Mouse (Mus musculus) MEL (cell line): ENCODE data around the gene Fank1. TPM values are rescaled to one million over a fixed set of nuclear protein-coding genes. Genes with fewer than 3 reads are reported as not detected.

ENCODE experiments used
- DNase-seq: peaks from one replicate; pipeline ENCODE4 v3.0.0; 2011; ENCODE audit warnings: low read depth, low spot score
- H3K27ac ChIP-seq: 2 replicates; pipeline ENCODE4 v1.5.1; 2012; ENCODE audit warnings: low read depth, mild to moderate bottlenecking, control low read depth, low read length, moderate library complexity; ENCODE audit not compliant: control insufficient read depth
- H3K27me3 ChIP-seq, 2 experiments: fragments of 150-350 bp in 1 of 2; sonication (generic) in 1 of 2; 2 replicates each; pipeline ENCODE4 v1.6.1; 2012; ENCODE audit warnings: low read length in 2 of 2, mild to moderate bottlenecking in 2 of 2, improper control_type of control experiment in 1 of 2, moderate library complexity in 1 of 2; ENCODE audit not compliant: insufficient read depth in 2 of 2, control insufficient read depth in 1 of 2
- H3K36me3 ChIP-seq, 2 experiments: 2 replicates each; pipeline ENCODE4 v1.6.1; 2012 to 2014; ENCODE audit warnings: low read length in 2 of 2, improper control_type of control experiment in 1 of 2, inconsistent platforms in 1 of 2, mild to moderate bottlenecking in 1 of 2; ENCODE audit not compliant: insufficient read depth in 2 of 2, control insufficient read depth in 1 of 2
- H3K4me1 ChIP-seq, 2 experiments: fragments of 150-350 bp in 1 of 2; sonication (generic) in 1 of 2; 2 replicates each; pipeline ENCODE4 v1.6.1; 2012; ENCODE audit warnings: low read length in 2 of 2, improper control_type of control experiment in 1 of 2, mild to moderate bottlenecking in 1 of 2; ENCODE audit not compliant: insufficient read depth in 2 of 2, control insufficient read depth in 1 of 2
- H3K4me3 ChIP-seq, 2 experiments: fragments of 150-350 bp in 1 of 2; sonication (generic) in 1 of 2; 2 replicates each; pipeline ENCODE4 v1.5.1; 2012; ENCODE audit warnings: low read depth in 2 of 2, low read length in 2 of 2, mild to moderate bottlenecking in 2 of 2, moderate library complexity in 2 of 2, control low read depth in 1 of 2, improper control_type of control experiment in 1 of 2; ENCODE audit not compliant: control insufficient read depth in 1 of 2, insufficient read depth in 1 of 2
- H3K79me2 ChIP-seq: 2 replicates; pipeline ENCODE4 v1.6.1; 2012; ENCODE audit warnings: mild to moderate bottlenecking, low read length, moderate library complexity; ENCODE audit not compliant: control insufficient read depth, poor library complexity, insufficient read depth
- H3K9ac ChIP-seq: 2 replicates; pipeline ENCODE4 v1.6.1; 2012; ENCODE audit warnings: low read depth, mild to moderate bottlenecking, control low read depth, low read length, moderate library complexity; ENCODE audit not compliant: control insufficient read depth, poor library complexity, severe bottlenecking
- H3K9me3 ChIP-seq: fragments of 150-350 bp; sonication (generic); replicated peaks from 2 replicates; pipeline ENCODE4 v1.6.1; 2012; ENCODE audit warnings: mild to moderate bottlenecking, low read length, improper control_type of control experiment, moderate library complexity; ENCODE audit not compliant: insufficient read depth
- BHLHE40 ChIP-seq: IDR thresholded peaks from 2 replicates; pipeline ENCODE4 v1.6.1; 2012; ENCODE audit warnings: low read depth, mild to moderate bottlenecking, inconsistent platforms, low read length, improper control_type of control experiment, borderline replicate concordance
- CHD1 ChIP-seq: IDR thresholded peaks from 2 replicates; pipeline ENCODE4 v1.6.1; 2012; ENCODE audit warnings: low read depth, mild to moderate bottlenecking, inconsistent platforms, low read length, improper control_type of control experiment
- CHD2 ChIP-seq: IDR thresholded peaks from 2 replicates; pipeline ENCODE4 v1.6.1; 2011; ENCODE audit warnings: low read length, improper control_type of control experiment
- E2F4 ChIP-seq: IDR thresholded peaks from 2 replicates; pipeline ENCODE4 v1.6.1; 2011; ENCODE audit warnings: low read depth, low read length, improper control_type of control experiment, borderline replicate concordance
- ETS1 ChIP-seq: IDR thresholded peaks from 2 replicates; pipeline ENCODE4 v1.6.1; 2012; ENCODE audit warnings: low read depth, mild to moderate bottlenecking, inconsistent platforms, low read length, improper control_type of control experiment, moderate library complexity
- GABPA ChIP-seq: IDR thresholded peaks from 2 replicates; pipeline ENCODE4 v1.6.1; 2012; ENCODE audit warnings: low read depth, mild to moderate bottlenecking, inconsistent platforms, low read length, improper control_type of control experiment, moderate library complexity
- GATA1 ChIP-seq: IDR thresholded peaks from 2 replicates; pipeline ENCODE4 v1.6.1; 2011; ENCODE audit warnings: low read depth, low read length, improper control_type of control experiment
- HCFC1 ChIP-seq: IDR thresholded peaks from 2 replicates; pipeline ENCODE4 v1.6.1; 2012; ENCODE audit warnings: low read depth, mild to moderate bottlenecking, inconsistent platforms, low read length, improper control_type of control experiment, moderate library complexity
- JUND ChIP-seq: IDR thresholded peaks from 2 replicates; pipeline ENCODE4 v1.6.1; 2011; ENCODE audit warnings: low read depth, mild to moderate bottlenecking, improper control_type of control experiment, low read length
- KAT2A ChIP-seq: conservative IDR thresholded peaks from 2 replicates; pipeline ENCODE4 v1.6.1; 2012; ENCODE audit warnings: low read depth, low read length, improper control_type of control experiment, inconsistent platforms
- MAX ChIP-seq: IDR thresholded peaks from 2 replicates; pipeline ENCODE4 v1.6.1; 2011; ENCODE audit warnings: low read length, improper control_type of control experiment
- MYB ChIP-seq: IDR thresholded peaks from 2 replicates; pipeline ENCODE4 v1.6.1; 2011; ENCODE audit warnings: mild to moderate bottlenecking, low read depth, low read length, improper control_type of control experiment
- MYC ChIP-seq: IDR thresholded peaks from 2 replicates; pipeline ENCODE4 v1.6.1; 2011; ENCODE audit warnings: low read depth, mild to moderate bottlenecking, low read length, improper control_type of control experiment, moderate library complexity
- NELFE ChIP-seq: IDR thresholded peaks from 2 replicates; pipeline ENCODE4 v1.6.1; 2011; ENCODE audit warnings: low read depth, low read length, improper control_type of control experiment
- NRF1 ChIP-seq: IDR thresholded peaks from 2 replicates; pipeline ENCODE4 v1.6.1; 2014; ENCODE audit warnings: low read depth, mild to moderate bottlenecking, inconsistent platforms, low read length, improper control_type of control experiment, moderate library complexity; ENCODE audit not compliant: poor library complexity, insufficient read depth, severe bottlenecking
- POLR2AphosphoS2 ChIP-seq: IDR thresholded peaks from 2 replicates; pipeline ENCODE4 v1.6.1; 2011; ENCODE audit warnings: low read length, improper control_type of control experiment
- POLR2AphosphoS5 ChIP-seq: IDR thresholded peaks from 2 replicates; pipeline ENCODE4 v1.6.1; 2012; ENCODE audit warnings: low read depth, borderline replicate concordance, mild to moderate bottlenecking, inconsistent platforms, low read length, moderate library complexity, mixed read lengths
- RAD21 ChIP-seq: IDR thresholded peaks from 2 replicates; pipeline ENCODE4 v1.6.1; 2011; ENCODE audit warnings: mild to moderate bottlenecking, low read depth, low read length, improper control_type of control experiment
- RCOR1 ChIP-seq: IDR thresholded peaks from 2 replicates; pipeline ENCODE4 v1.6.1; 2012; ENCODE audit warnings: low read depth, mild to moderate bottlenecking, inconsistent platforms, low read length, improper control_type of control experiment
- SMC3 ChIP-seq: IDR thresholded peaks from 2 replicates; pipeline ENCODE4 v1.6.1; 2011; ENCODE audit warnings: low read depth, low read length, improper control_type of control experiment
- TAL1 ChIP-seq: IDR thresholded peaks from 2 replicates; pipeline ENCODE4 v1.6.1; 2012; ENCODE audit warnings: mild to moderate bottlenecking, inconsistent platforms, low read length, moderate library complexity, mixed read lengths
- TCF12 ChIP-seq: IDR thresholded peaks from 2 replicates; pipeline ENCODE4 v1.6.1; 2014; ENCODE audit warnings: low read depth, mild to moderate bottlenecking, inconsistent platforms, low read length, improper control_type of control experiment, moderate library complexity
- UBTF ChIP-seq: IDR thresholded peaks from 2 replicates; pipeline ENCODE4 v1.6.1; 2012; ENCODE audit warnings: low read depth, mild to moderate bottlenecking, inconsistent platforms, low read length, improper control_type of control experiment, moderate library complexity, borderline replicate concordance; ENCODE audit not compliant: insufficient read depth
- USF1 ChIP-seq: IDR thresholded peaks from 2 replicates; pipeline ENCODE4 v1.6.1; 2014; ENCODE audit warnings: low read depth, mild to moderate bottlenecking, inconsistent platforms, low read length, improper control_type of control experiment, moderate library complexity
- USF2 ChIP-seq, 2 experiments: IDR thresholded peaks; 2 replicates each; pipeline ENCODE4 v1.6.1; 2011 to 2012; ENCODE audit warnings: improper control_type of control experiment in 2 of 2, low read length in 2 of 2, borderline replicate concordance in 1 of 2, inconsistent platforms in 1 of 2, low read depth in 1 of 2, mild to moderate bottlenecking in 1 of 2; ENCODE audit not compliant: insufficient read depth in 1 of 2
- ZC3H11A ChIP-seq: IDR thresholded peaks from 2 replicates; pipeline ENCODE4 v1.6.1; 2012; ENCODE audit warnings: low read depth, mild to moderate bottlenecking, inconsistent platforms, low read length, improper control_type of control experiment
- ZMIZ1 ChIP-seq: IDR thresholded peaks from 2 replicates; pipeline ENCODE4 v1.6.1; 2012; ENCODE audit warnings: low read depth, mild to moderate bottlenecking, inconsistent platforms, low read length, improper control_type of control experiment, moderate library complexity
- polyA plus RNA-seq, 2 experiments: library from polyadenylated mRNA; stranded (reverse) in 1 of 2; unstranded in 1 of 2; fragments of >175 nt in 1 of 2; fragments of >200 nt in 1 of 2; gene quantifications; 2 replicates each; pipeline versions ENCODE4 v1.2.1 to v1.2.4; 2012; ENCODE audit warnings: low replicate concordance in 2 of 2, low read depth in 1 of 2; ENCODE audit not compliant: insufficient read length in 2 of 2, insufficient read depth in 1 of 2, missing spikeins in 1 of 2
- total RNA-seq: library from RNA; depleted of rRNA; stranded (reverse); fragments of 300-350 nt; gene quantifications from 2 replicates; pipeline ENCODE4 v1.2.3, GENCODE M21; 2012

Gene Fank1
- total and polyA plus RNA-seq, 3 experiments, result 0.17 to 1.8 TPM; not detected in 1

DNA sequence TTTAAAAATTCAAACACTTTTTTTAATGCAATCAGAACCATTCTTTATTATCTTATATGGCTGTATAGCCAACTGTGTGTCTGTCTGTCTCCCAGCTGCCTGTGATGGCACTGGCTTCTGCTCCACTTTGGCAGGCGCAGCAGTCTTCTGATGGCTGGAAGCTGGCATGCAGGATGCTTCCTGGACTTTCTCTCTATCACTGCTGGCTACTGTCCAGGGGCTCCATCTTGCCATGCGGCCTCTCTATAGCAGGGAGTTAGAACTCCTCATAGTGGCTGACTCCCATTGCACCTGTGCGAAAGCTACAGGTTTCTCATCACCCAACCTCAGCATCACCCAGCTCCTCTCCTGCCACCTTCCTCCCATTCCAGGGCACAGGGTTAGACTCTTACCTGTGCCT lies 81.8 kb downstream of the Fank1 start:
- Histone ChIP-seq H3K4me1 (no peaks in the 10 kb centered on the region), H3K9me3 (no peaks in the 10 kb centered on the region), H3K79me2 (no peaks in the 10 kb centered on the region), H3K36me3 (no peaks in the 10 kb centered on the region), H3K27ac (no peak overlapping the region), H3K4me3 (no peak overlapping the region), H3K27me3 (no peaks in the 10 kb centered on the region), H3K9ac (no peak overlapping the region)
- DNase-seq, result no peak
- no peak for TF ChIP-seq CHD2
- no peak for TF ChIP-seq USF2 (IDR thresholded peaks at IDR 0.05; ENCODE audit: borderline replicate concordance in 1 of 2, insufficient read depth in 1 of 2, low read depth in 1 of 2, low read length in 2 of 2)
- no peak for TF ChIP-seq MYB
- no peak for TF ChIP-seq GABPA
- TF ChIP-seq E2F4, result no peak
- no peak for TF ChIP-seq NELFE
- TF ChIP-seq POLR2AphosphoS5, result no peak
- TF ChIP-seq KAT2A, result no peak
- no peak for TF ChIP-seq TAL1
- TF ChIP-seq UBTF, result no peak
- no peak for TF ChIP-seq TCF12
- no peak for TF ChIP-seq ETS1
- no peak for TF ChIP-seq ZC3H11A
- TF ChIP-seq GATA1, result no peak
- TF ChIP-seq MAX, result no peak
- TF ChIP-seq HCFC1, result no peak
- TF ChIP-seq POLR2AphosphoS2, result no peak
- TF ChIP-seq JUND, result no peak
- no peak for TF ChIP-seq RAD21
- TF ChIP-seq ZMIZ1, result no peak

DNA sequence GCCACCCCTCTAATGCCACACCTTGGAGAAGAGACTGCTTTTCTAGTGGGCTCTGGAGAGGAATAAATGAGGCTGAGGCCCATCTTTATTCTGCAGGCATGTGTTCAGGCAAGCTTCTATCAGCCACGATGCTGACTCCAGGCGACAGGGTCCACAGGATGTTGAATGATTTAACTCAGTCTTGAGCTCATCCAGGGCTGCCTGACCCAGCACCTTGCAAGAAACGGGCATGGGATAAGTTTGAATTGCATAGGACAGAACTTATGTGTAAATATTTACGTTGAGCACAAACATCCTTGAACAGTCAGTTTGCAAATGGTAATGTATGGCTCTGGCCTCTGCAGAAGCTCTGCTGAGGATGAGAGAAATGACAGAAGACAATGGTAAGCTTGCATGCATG lies 82.9 kb downstream of the Fank1 start:
- no peak overlapping the region for H3K4me3 ChIP-seq
- DNase-seq, result no peak
- no peaks in the 10 kb centered on the region for H3K36me3 ChIP-seq
- H3K9me3 ChIP-seq, result no peaks in the 10 kb centered on the region
- H3K79me2 ChIP-seq, result no peaks in the 10 kb centered on the region
- H3K27ac ChIP-seq, result no peak overlapping the region
- H3K4me1 ChIP-seq, result no peaks in the 10 kb centered on the region
- no peaks in the 10 kb centered on the region for H3K27me3 ChIP-seq
- no peak overlapping the region for H3K9ac ChIP-seq
- TF ChIP-seq ZMIZ1, result no peak
- TF ChIP-seq E2F4, result no peak
- no peak for TF ChIP-seq MYB
- no peak for TF ChIP-seq TCF12
- no peak for TF ChIP-seq BHLHE40
- TF ChIP-seq USF1, result no peak
- no peak for TF ChIP-seq CHD1
- no peak for TF ChIP-seq SMC3
- TF ChIP-seq MYC, result no peak
- TF ChIP-seq RCOR1, result no peak
- TF ChIP-seq POLR2AphosphoS5, result no peak
- TF ChIP-seq NRF1, result no peak
- no peak for TF ChIP-seq GABPA
- TF ChIP-seq KAT2A, result no peak
